Mouse (Mus musculus) midbrain, postnatal 0 days (tissue): ENCODE measurements around the gene Plscr4. TPM values are rescaled to one million over a fixed set of nuclear protein-coding genes. Genes with fewer than 3 reads are reported as not detected.

Source experiments
- ATAC-seq: fragments of 200-750 bp; cut with Nextera tagmentation; 2 replicates; pipeline ENCODE4 v1.8.0; 2017; ENCODE audit warnings: moderate number of reproducible peaks, mild to moderate bottlenecking, moderate TSS enrichment, moderate library complexity; ENCODE audit not compliant: low FRiP score
- DNase-seq: peaks from one replicate; pipeline ENCODE4 v3.0.0-alpha.2; 2015; ENCODE audit warnings: low spot score
- H3K27ac ChIP-seq: fragments of 300-500 bp; sonication (generic); 2 replicates; pipeline ENCODE4 v1.5.1; 2014; ENCODE audit warnings: low read depth, mild to moderate bottlenecking, low read length, mixed read lengths
- H3K27me3 ChIP-seq: fragments of 300-500 bp; sonication (generic); 2 replicates; pipeline ENCODE4 v1.6.1; 2014; ENCODE audit warnings: low read length, control low read depth, mixed read lengths; ENCODE audit not compliant: insufficient read depth
- H3K36me3 ChIP-seq: fragments of 300-500 bp; sonication (generic); 2 replicates; pipeline ENCODE4 v1.6.1; 2014; ENCODE audit warnings: low read length, control low read depth, mixed read lengths; ENCODE audit not compliant: insufficient read depth
- H3K4me1 ChIP-seq: fragments of 300-500 bp; sonication (generic); 2 replicates; pipeline ENCODE4 v1.6.1; 2014; ENCODE audit warnings: mild to moderate bottlenecking, control low read depth, antibody characterized with exemption, low read length, mixed read lengths; ENCODE audit not compliant: insufficient read depth
- H3K4me2 ChIP-seq: fragments of 300-500 bp; sonication (generic); 2 replicates; pipeline ENCODE4 v1.6.1; 2014; ENCODE audit warnings: low read depth, mild to moderate bottlenecking, low read length, mixed read lengths; ENCODE audit not compliant: poor library complexity, severe bottlenecking
- H3K4me3 ChIP-seq: fragments of 300-500 bp; sonication (generic); 2 replicates; pipeline ENCODE4 v1.5.1; 2014; ENCODE audit warnings: low read depth, mild to moderate bottlenecking, low read length, moderate library complexity
- H3K9ac ChIP-seq: fragments of 300-500 bp; sonication (generic); replicated peaks from 2 replicates; pipeline ENCODE4 v1.6.1; 2014; ENCODE audit warnings: mild to moderate bottlenecking, low read length, moderate library complexity, mixed read lengths; ENCODE audit not compliant: poor library complexity, severe bottlenecking
- H3K9me3 ChIP-seq: fragments of 300-500 bp; sonication (generic); 2 replicates; pipeline ENCODE4 v1.6.1; 2016; ENCODE audit warnings: low read length, control low read depth
- CTCF ChIP-seq: IDR thresholded peaks from 2 replicates; pipeline ENCODE4 v1.5.1; 2016; ENCODE audit warnings: antibody characterized with exemption, mild to moderate bottlenecking
- WGBS: fragments of 180-500 bp; shearing (Covaris S2); extraction: QIAGEN DNeasy Blood & Tissue Kit; methylation state at CpG from one replicate; pipeline ENCODE4 v1.1.7; 2014; 5-methylcytosine and 5-hydroxymethylcytosine counted together
- polyA plus RNA-seq: library from polyadenylated mRNA; unstranded; fragments of >200 nt; fragmentation: Nextera tagmentation; extraction: Ambion mirVana; gene quantifications from 2 replicates; pipeline ENCODE4 v1.2.1, GENCODE M21; 2015
- total RNA-seq: library from RNA; depleted of rRNA; stranded (reverse); fragments of >200 nt; gene quantifications from 2 replicates; pipeline ENCODE4 v1.2.3, GENCODE M21; 2014; rRNA removed

The Plscr4 gene
- total and polyA plus RNA-seq, 2 experiments from 2014 or later = 2.1 to 3.0 TPM

GRCm38 (mm10) chr9:92517036-92517435 is 59.9 kb downstream of the Plscr4 start:
- 95% methylated on average over 12 of the region's 12 CpGs for WGBS
- no peak overlapping the region for H3K4me3 ChIP-seq
- no peaks in the 10 kb centered on the region for H3K36me3 ChIP-seq
- TF ChIP-seq CTCF = no peak
- no peak for ATAC-seq
- no peak overlapping the region for H3K4me2 ChIP-seq
- H3K27me3 ChIP-seq = no peaks in the 10 kb centered on the region
- DNase-seq = no peak
- no peak overlapping the region for H3K27ac ChIP-seq
- peaks cover 5% of the 10 kb centered on the region; the same call in 1 of the 2 replicates for H3K9me3 ChIP-seq
- no peaks in the 10 kb centered on the region for H3K4me1 ChIP-seq
- no peak overlapping the region for H3K9ac ChIP-seq

GRCm38 (mm10) chr9:92520751-92521150 is 63.6 kb downstream of the Plscr4 start:
- H3K27me3 ChIP-seq = no peaks in the 10 kb centered on the region
- no peak overlapping the region for H3K4me2 ChIP-seq
- no peak overlapping the region for H3K9ac ChIP-seq
- ATAC-seq = no peak
- TF ChIP-seq CTCF = no peak
- H3K4me3 ChIP-seq = no peak overlapping the region
- peaks cover 5% of the 10 kb centered on the region; the same call in 1 of the 2 replicates for H3K9me3 ChIP-seq
- no peak for DNase-seq
- H3K27ac ChIP-seq = no peak overlapping the region
- WGBS = 92% methylated on average over 10 of the region's 10 CpGs
- H3K36me3 ChIP-seq = no peaks in the 10 kb centered on the region
- H3K4me1 ChIP-seq = no peaks in the 10 kb centered on the region

- ATAC-seq = no peak
- H3K27ac ChIP-seq = no peak overlapping the region
- H3K9ac ChIP-seq = no peak overlapping the region
- no peak overlapping the region for H3K4me2 ChIP-seq
- no peak overlapping the region for H3K4me3 ChIP-seq
- no peaks in the 10 kb centered on the region for H3K36me3 ChIP-seq
- no peak for DNase-seq
- H3K27me3 ChIP-seq = no peaks in the 10 kb centered on the region
- 79% methylated on average over 4 of the region's 4 CpGs for WGBS
- TF ChIP-seq CTCF = no peak
- H3K9me3 ChIP-seq = no peaks in the 10 kb centered on the region
- no peaks in the 10 kb centered on the region for H3K4me1 ChIP-seq
Measured at GRCm38 (mm10) chr9:92524506-92524905, 67.3 kb downstream of the Plscr4 start.

- no peak for TF ChIP-seq CTCF
- Histone ChIP-seq H3K4me2 (no peak overlapping the region), H3K4me1 (no peaks in the 10 kb centered on the region), H3K27me3 (no peaks in the 10 kb centered on the region), H3K36me3 (no peaks in the 10 kb centered on the region), H3K9me3 (no peaks in the 10 kb centered on the region), H3K4me3 (no peak overlapping the region), H3K9ac (no peak overlapping the region), H3K27ac (no peak overlapping the region)
- WGBS = 77% methylated on average over 3 of the region's 3 CpGs
- ATAC-seq (no peak), DNase-seq (no peak)
Measured at GRCm38 (mm10) chr9:92530055-92530454, 72.9 kb downstream of the Plscr4 start.

- Histone ChIP-seq H3K4me3 (no peak overlapping the region), H3K27me3 (no peaks in the 10 kb centered on the region; the same call in 1 of the 2 replicates), H3K27ac (no peak overlapping the region), H3K4me1 (0 out of 2 replicates have a peak, but pooled peaks cover under 1% of the 10 kb centered on the region), H3K4me2 (no peak overlapping the region), H3K9ac (no peak overlapping the region), H3K9me3 (no peaks in the 10 kb centered on the region), H3K36me3 (no peaks in the 10 kb centered on the region)
- TF ChIP-seq CTCF = no peak
- no peak for ATAC-seq
- peak; percentile 33 for DNase-seq
- 82% methylated on average over 6 of the region's 6 CpGs for WGBS
Measured at GRCm38 (mm10) chr9:92537735-92538134, 80.6 kb downstream of the Plscr4 start.

- H3K4me3 ChIP-seq = no peak overlapping the region
- ATAC-seq = no peak
- 64% methylated on average over 6 of the region's 6 CpGs for WGBS
- H3K27me3 ChIP-seq = no peaks in the 10 kb centered on the region; the same call in 1 of the 2 replicates
- H3K36me3 ChIP-seq = no peaks in the 10 kb centered on the region
- no peak overlapping the region for H3K9ac ChIP-seq
- TF ChIP-seq CTCF = no peak
- no peak overlapping the region for H3K27ac ChIP-seq
- H3K4me2 ChIP-seq = no peak overlapping the region
- H3K4me1 ChIP-seq = 0 out of 2 replicates have a peak, but pooled peaks cover 3% of the 10 kb centered on the region
- H3K9me3 ChIP-seq = no peaks in the 10 kb centered on the region
- peak; percentile 53 for DNase-seq
Measured at GRCm38 (mm10) chr9:92538216-92538615, 81.0 kb downstream of the Plscr4 start.

Other genes starting within 250 kb of the Plscr4 start
- 6.3 and 6.6 TPM in 2 replicates for gene Plscr1, start 207.6 kb upstream of the Plscr4 start, total RNA-seq
- 6.7 and 8.5 TPM in 2 replicates for gene Plscr1, start 207.6 kb upstream of the Plscr4 start, polyA plus RNA-seq
- gene Plscr2, start 181.8 kb upstream of the Plscr4 start, total RNA-seq = 1.9 TPM in 2 replicates
- 1.5 and 1.8 TPM in 2 replicates for gene Plscr2, start 181.8 kb upstream of the Plscr4 start, polyA plus RNA-seq
- gene 1700057G04Rik, start 148.0 kb upstream of the Plscr4 start, total RNA-seq = not detected in 2 replicates
- not detected in 2 replicates for gene 1700057G04Rik, start 148.0 kb upstream of the Plscr4 start, polyA plus RNA-seq
- 13.4 and 15.2 TPM in 2 replicates for gene Plod2, start 84.8 kb downstream of the Plscr4 start, total RNA-seq
- 5.3 and 6.3 TPM in 2 replicates for gene Plod2, start 84.8 kb downstream of the Plscr4 start, polyA plus RNA-seq